Mouse (Mus musculus) hindbrain, embryonic 14.5 days (tissue): Measurements from ENCODE around the gene Psmb7. TPM values are rescaled to one million over a fixed set of nuclear protein-coding genes. Genes with fewer than 3 reads are reported as not detected.

Experiments
- ATAC-seq: fragments of 200-750 bp; cut with Nextera tagmentation; 2 replicates; pipeline ENCODE4 v1.8.0; 2017; ENCODE audit warnings: moderate number of reproducible peaks, mild to moderate bottlenecking, moderate TSS enrichment, moderate library complexity; ENCODE audit not compliant: low FRiP score
- DNase-seq: peaks from one replicate; pipeline ENCODE4 v3.0.0-alpha.2; 2015; ENCODE audit warnings: low spot score
- H3K27ac ChIP-seq: fragments of 300-500 bp; sonication (generic); 2 replicates; pipeline ENCODE4 v1.5.1; 2014; ENCODE audit warnings: mild to moderate bottlenecking, moderate library complexity
- H3K27me3 ChIP-seq: fragments of 300-500 bp; sonication (generic); 2 replicates; pipeline ENCODE4 v1.6.1; 2014; ENCODE audit warnings: mild to moderate bottlenecking, low read length, mixed read lengths; ENCODE audit not compliant: control insufficient read depth, insufficient read depth
- H3K36me3 ChIP-seq: fragments of 300-500 bp; sonication (generic); replicated peaks from 2 replicates; pipeline ENCODE4 v1.6.1; 2014; ENCODE audit not compliant: control insufficient read depth, insufficient read depth
- H3K4me1 ChIP-seq: fragments of 300-500 bp; sonication (generic); replicated peaks from 2 replicates; pipeline ENCODE4 v1.6.1; 2014; ENCODE audit warnings: antibody characterized with exemption, low read length, mixed read lengths; ENCODE audit not compliant: control insufficient read depth, insufficient read depth
- H3K4me2 ChIP-seq: fragments of 300-500 bp; sonication (generic); replicated peaks from 2 replicates; pipeline ENCODE4 v1.6.1; 2014; ENCODE audit warnings: mild to moderate bottlenecking, moderate library complexity
- H3K4me3 ChIP-seq: fragments of 300-500 bp; sonication (generic); replicated peaks from 2 replicates; pipeline ENCODE4 v1.5.1; 2014; ENCODE audit warnings: mild to moderate bottlenecking, low read length
- H3K9ac ChIP-seq: fragments of 300-500 bp; sonication (generic); 2 replicates; pipeline ENCODE4 v1.6.1; 2014
- H3K9me3 ChIP-seq: fragments of 300-500 bp; sonication (generic); 2 replicates; pipeline ENCODE4 v1.6.1; 2016; ENCODE audit warnings: low read length; ENCODE audit not compliant: control insufficient read depth
- WGBS: fragments of 180-500 bp; shearing (Covaris S2); extraction: QIAGEN DNeasy Blood & Tissue Kit; methylation state at CpG from one replicate; pipeline ENCODE4 v1.1.7; 2014; 5-methylcytosine and 5-hydroxymethylcytosine counted together
- polyA plus RNA-seq: library from polyadenylated mRNA; unstranded; fragments of >200 nt; fragmentation: Nextera tagmentation; extraction: Ambion mirVana; gene quantifications from 2 replicates; pipeline ENCODE4 v1.2.1, GENCODE M21; 2014

Psmb7 gene
- polyA plus RNA-seq, 1 experiment from 2014 or later = 305 TPM

DNA sequence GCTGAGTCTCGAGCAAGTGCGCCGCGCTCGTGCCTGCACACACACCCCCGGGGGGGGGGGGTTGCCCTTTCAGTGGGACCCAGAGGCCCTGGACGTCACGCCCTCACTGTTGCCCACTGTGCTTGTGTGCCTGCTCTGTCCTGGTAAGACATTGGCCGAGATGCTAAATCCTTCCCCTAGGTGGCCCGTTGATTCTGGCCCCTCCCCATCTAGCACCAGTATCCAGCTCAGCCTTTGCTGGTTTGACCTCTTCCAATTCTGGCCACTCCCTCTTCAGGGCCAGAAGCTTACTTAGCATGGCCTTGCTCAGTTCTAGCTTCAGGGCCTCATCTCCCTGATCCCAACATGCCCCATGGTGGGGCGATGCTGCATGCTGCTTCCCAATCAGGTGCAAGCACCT, 28.6 kb upstream of the Psmb7 start:
- Histone ChIP-seq H3K4me2 (no peak overlapping the region), H3K4me1 (no peaks in the 10 kb centered on the region), H3K27me3 (no peaks in the 10 kb centered on the region), H3K9ac (no peak overlapping the region), H3K36me3 (no peaks in the 10 kb centered on the region), H3K4me3 (no peak overlapping the region), H3K27ac (no peak overlapping the region), H3K9me3 (no peaks in the 10 kb centered on the region)
- 72% methylated on average over 11 of the region's 11 CpGs for WGBS
- DNase-seq = no peak
- ATAC-seq = no peak

DNA sequence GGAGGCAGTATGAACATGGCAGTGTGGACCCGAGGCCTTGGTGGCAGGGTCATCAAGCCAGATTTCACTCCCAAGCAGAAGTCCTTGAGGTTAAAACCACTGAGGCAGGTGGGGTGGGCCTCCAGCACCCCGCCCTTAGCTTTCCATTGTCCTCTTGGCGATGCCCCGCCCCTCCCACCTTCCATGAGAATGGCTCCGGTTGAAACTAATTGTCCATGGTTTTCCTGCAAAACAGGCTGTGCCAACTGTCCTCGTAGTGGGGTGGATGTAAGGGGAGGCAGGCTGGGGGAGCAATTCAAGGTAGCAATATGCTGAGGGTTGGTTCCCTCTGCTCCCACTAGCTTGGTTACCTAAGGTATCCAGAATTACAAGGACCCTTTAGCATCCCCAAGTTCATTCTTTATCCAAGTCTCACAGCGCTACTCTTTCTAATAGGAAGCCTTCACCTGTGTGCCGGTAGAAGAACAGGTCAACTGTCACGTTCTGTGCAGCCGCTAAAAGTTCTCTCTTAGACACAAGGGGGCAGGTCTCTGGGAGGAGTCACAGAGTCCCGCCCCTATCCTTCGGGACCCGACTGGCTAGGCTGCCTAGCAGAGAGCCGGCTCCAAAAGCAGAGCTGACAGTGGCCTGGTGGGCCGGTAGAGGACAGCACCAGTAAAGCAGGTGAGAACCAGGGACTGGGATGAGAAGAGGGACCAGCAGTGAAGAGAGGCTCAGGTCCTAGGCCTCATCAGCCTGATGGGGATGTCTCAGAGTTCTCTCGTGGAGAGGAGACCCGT, 25.1 kb upstream of the Psmb7 start:
- no peaks in the 10 kb centered on the region for H3K9me3 ChIP-seq
- ATAC-seq (peak; percentile 70), DNase-seq (peak; percentile 26)
- peak overlapping the region; percentile 21; the same call in 1 of the 2 replicates for H3K4me2 ChIP-seq
- H3K27ac ChIP-seq = no peak overlapping the region
- no peaks in the 10 kb centered on the region for H3K36me3 ChIP-seq
- no peak overlapping the region for H3K4me3 ChIP-seq
- WGBS = 11% methylated on average over 17 of the region's 17 CpGs
- H3K9ac ChIP-seq = no peak overlapping the region
- H3K4me1 ChIP-seq = no peaks in the 10 kb centered on the region
- no peaks in the 10 kb centered on the region for H3K27me3 ChIP-seq

DNA sequence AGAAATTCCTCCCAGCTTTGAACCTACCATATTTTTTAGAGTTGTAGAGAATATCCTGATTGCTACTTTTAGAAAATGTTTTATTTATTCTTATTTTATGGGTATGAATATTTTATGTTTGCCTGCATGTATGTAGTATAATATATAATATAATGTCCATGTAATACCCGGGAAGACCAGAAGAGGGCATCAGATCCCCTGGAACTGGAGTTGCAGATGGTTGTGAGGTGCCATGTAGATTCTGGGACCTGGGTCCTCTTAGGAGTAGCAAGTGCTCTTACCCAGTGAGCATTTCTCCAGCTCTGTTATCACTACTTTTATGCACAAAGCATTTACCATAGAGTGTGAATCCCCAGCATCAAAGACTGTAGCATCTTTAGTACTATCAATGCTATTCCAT, 17.5 kb upstream of the Psmb7 start:
- 7% methylated on average over 1 of the region's 1 CpGs for WGBS
- ATAC-seq = no peak

DNA sequence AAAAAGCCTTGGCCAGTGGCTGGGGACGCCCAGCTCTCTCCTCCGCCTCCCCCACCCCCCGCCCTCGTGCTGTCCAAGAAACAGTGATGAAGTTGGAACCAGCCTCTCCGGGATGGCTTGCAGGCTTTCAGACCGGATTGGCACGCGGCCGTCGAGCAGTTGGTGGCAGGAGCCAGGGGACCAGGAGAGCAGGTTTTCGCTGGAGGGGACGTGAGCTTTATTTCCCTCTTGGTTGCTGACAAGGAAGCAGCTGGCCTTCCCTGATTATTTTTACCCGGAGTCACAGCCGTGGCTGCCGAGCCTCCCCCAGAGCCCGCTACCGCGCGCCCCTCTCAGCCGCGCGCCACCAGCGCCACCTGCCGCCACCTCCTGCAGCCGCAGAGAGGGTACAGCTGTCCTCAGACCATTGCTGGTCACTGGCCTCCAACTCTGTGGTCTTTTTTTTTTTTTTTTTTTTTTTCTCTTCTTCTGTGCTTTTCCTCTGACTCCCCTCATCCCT, 14.5 kb upstream of the Psmb7 start:
- Histone ChIP-seq H3K4me2 (peak overlapping the region; percentile 58), H3K9me3 (no peaks in the 10 kb centered on the region), H3K4me1 (no peaks in the 10 kb centered on the region), H3K27ac (no peak overlapping the region), H3K4me3 (peak overlapping the region; percentile 31), H3K9ac (peak overlapping the region; percentile 51; the same call in 1 of the 2 replicates), H3K36me3 (no peaks in the 10 kb centered on the region), H3K27me3 (peaks cover 2% of the 10 kb centered on the region; the same call in 1 of the 2 replicates)
- ATAC-seq = peak; percentile 96
- under 1% methylated on average over 25 of the region's 25 CpGs for WGBS
- DNase-seq = peak; percentile 82

More for the DNA sequence above, 17.5 kb upstream of the Psmb7 start:
- H3K36me3 ChIP-seq = no peaks in the 10 kb centered on the region
- no peak for DNase-seq
- H3K9me3 ChIP-seq = no peaks in the 10 kb centered on the region
- no peak overlapping the region for H3K4me3 ChIP-seq
- H3K4me2 ChIP-seq = no peak overlapping the region
- H3K4me1 ChIP-seq = no peaks in the 10 kb centered on the region
- no peak overlapping the region for H3K27ac ChIP-seq
- H3K27me3 ChIP-seq = peaks cover 2% of the 10 kb centered on the region; the same call in 1 of the 2 replicates
- H3K9ac ChIP-seq = no peak overlapping the region

DNA sequence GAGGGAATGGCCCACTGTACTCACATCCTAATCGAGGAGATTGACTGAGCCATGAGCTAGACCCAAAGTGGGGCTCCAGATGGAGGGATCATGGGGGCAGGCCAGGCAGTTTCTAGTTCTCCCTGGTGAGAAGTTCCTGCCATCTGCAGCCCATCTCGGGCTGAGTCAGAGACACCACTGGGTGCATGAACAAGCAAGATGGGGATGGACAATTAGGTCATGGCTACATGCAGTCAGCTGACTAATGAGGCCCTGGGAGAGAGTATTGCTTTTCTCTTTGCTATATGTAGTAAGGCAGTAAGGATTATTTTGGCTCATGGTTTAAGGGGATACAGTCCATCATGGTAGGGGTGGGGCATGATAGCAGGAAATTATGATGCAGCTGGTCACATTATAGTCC, 9.8 kb upstream of the Psmb7 start:
- Histone ChIP-seq H3K4me3 (no peak overlapping the region), H3K4me1 (no peaks in the 10 kb centered on the region), H3K27ac (no peak overlapping the region), H3K4me2 (no peak overlapping the region), H3K27me3 (no peaks in the 10 kb centered on the region), H3K9ac (no peak overlapping the region), H3K9me3 (no peaks in the 10 kb centered on the region), H3K36me3 (no peaks in the 10 kb centered on the region)
- WGBS = 69% methylated on average over 2 of the region's 2 CpGs
- ATAC-seq (no peak), DNase-seq (no peak)

GRCm38 (mm10) chr2:38653293-38653619, 9.4 kb upstream of the Psmb7 start:
- no peak overlapping the region for H3K9ac ChIP-seq
- no peaks in the 10 kb centered on the region for H3K4me1 ChIP-seq
- ATAC-seq (no peak), DNase-seq (no peak)
- H3K36me3 ChIP-seq = no peaks in the 10 kb centered on the region
- no peak overlapping the region for H3K27ac ChIP-seq
- WGBS = 92% methylated on average over 5 of the region's 5 CpGs
- no peak overlapping the region for H3K4me3 ChIP-seq
- no peaks in the 10 kb centered on the region for H3K9me3 ChIP-seq
- H3K4me2 ChIP-seq = no peak overlapping the region
- H3K27me3 ChIP-seq = no peaks in the 10 kb centered on the region

- ATAC-seq (peak; percentile 59; the same call in 1 of the 2 replicates), DNase-seq (no peak)
- no peak overlapping the region for H3K27ac ChIP-seq
- 61% methylated on average over 10 of the region's 10 CpGs for WGBS
- H3K9ac ChIP-seq = no peak overlapping the region
- H3K4me1 ChIP-seq = no peaks in the 10 kb centered on the region
- no peaks in the 10 kb centered on the region for H3K27me3 ChIP-seq
- H3K36me3 ChIP-seq = no peaks in the 10 kb centered on the region
- H3K4me2 ChIP-seq = no peak overlapping the region
- H3K4me3 ChIP-seq = no peak overlapping the region
- H3K9me3 ChIP-seq = no peaks in the 10 kb centered on the region
Observed at GRCm38 (mm10) chr2:38652565-38653292, 8.8 kb upstream of the Psmb7 start.

DNA sequence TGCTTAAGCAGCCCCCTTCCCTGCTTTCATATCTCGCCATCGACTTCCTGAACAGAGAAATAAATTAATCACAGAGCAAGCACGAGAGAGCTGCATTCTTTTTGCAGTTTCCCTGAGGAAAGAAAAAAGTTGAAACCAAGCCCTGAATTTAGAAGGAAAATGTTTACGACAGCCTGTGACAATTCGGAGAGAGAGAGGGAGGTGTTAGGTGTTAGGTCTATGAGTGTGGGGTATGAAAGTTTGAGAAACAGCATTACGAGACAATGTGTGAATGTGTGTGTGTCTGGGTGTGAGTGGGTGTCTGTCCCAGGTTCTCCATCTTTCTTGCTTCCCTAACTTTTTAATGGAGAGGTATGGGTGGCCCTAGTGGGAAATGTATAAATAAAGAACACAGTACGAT, 8.2 kb upstream of the Psmb7 start:
- Histone ChIP-seq H3K4me1 (peaks cover 5% of the 10 kb centered on the region), H3K4me2 (no peak overlapping the region), H3K4me3 (no peak overlapping the region), H3K36me3 (no peaks in the 10 kb centered on the region), H3K9me3 (no peaks in the 10 kb centered on the region), H3K9ac (no peak overlapping the region), H3K27ac (no peak overlapping the region), H3K27me3 (no peaks in the 10 kb centered on the region)
- WGBS = 76% methylated on average over 7 of the region's 7 CpGs
- ATAC-seq = no peak
- no peak for DNase-seq

DNA sequence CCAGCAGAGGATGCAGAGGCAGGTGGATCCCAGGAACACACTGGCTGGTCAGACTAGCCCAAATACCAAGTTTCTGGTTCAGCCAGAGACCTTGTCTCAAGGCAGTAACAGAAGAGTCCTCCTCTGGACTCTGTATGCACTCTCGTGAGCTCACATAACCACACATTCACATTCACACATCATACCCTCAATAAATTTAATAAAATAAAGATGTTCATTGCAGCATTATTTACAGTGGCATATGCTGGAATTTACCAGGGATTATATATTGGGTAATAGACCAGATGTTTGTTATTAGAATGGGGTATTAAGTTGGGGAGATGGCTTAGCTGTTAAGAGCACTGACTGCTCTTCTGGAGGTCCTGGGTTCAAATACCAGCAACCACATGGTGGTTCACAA, 6.5 kb upstream of the Psmb7 start:
- ATAC-seq (no peak), DNase-seq (no peak)
- Histone ChIP-seq H3K4me2 (no peak overlapping the region), H3K4me1 (peaks cover 8% of the 10 kb centered on the region), H3K9ac (no peak overlapping the region), H3K27ac (no peak overlapping the region), H3K36me3 (no peaks in the 10 kb centered on the region), H3K27me3 (no peaks in the 10 kb centered on the region), H3K4me3 (no peak overlapping the region), H3K9me3 (no peaks in the 10 kb centered on the region)
- whole genome bisulfite sequencing = 92% methylated on average over 1 of the region's 1 CpGs
